Mouse (Mus musculus) brain, adult 2 months (tissue): ENCODE data around the gene Efnb2.

Experiments used
- DNase-seq: peaks from one replicate; pipeline ENCODE4 v3.0.0; 2011; ENCODE audit warnings: low read depth, low spot score

The Efnb2 gene

DNA sequence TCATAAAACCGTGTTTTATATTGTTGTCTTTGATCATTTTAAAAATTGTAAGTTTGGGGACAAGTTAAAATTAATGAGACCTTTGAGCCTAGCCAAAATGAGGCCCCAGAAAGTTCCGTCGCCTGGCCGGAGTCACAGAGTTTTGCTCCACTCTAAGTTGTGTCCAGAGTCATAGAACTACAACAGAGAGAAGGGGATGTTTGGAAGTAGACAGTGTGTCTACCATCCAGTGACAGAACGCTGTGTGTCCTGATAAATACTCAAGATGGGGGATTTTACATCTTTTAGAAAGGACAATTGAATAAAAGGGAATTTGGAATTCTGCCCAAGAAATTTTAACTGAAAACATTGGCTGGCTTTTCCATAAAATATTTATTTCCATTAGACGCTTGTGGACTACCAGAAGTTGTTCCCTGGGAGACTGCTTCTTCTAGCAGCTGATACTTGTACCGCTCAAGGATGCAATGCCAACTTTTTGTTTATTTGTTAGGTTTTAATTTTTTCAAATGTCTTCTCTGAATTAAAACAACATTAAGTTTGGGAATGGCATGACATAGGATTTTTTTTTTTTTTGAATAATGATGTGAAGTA, 89.3 kb downstream of the Efnb2 start:
- DNase-seq: no peak

DNA sequence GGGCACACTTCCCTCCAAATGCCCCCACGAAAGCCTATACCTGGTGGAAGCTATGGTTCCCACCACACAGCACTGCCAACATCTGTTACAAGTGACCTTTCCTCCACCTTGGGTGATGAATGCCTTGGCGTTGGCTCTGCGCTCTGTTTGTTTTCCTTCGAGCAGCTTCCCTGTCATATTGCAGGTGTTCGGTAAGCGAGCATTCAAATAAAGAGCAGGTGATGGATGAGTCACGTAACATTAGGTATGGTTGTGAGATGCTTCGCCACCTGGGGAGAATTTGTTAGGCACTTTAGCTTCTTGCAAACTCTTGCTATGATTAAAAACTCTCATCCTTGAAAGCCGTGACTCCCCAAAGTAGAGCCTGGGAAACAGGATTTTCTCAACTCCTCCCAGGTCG, 91.8 kb downstream of the Efnb2 start:
- peak; percentile 13 for DNase-seq

DNA sequence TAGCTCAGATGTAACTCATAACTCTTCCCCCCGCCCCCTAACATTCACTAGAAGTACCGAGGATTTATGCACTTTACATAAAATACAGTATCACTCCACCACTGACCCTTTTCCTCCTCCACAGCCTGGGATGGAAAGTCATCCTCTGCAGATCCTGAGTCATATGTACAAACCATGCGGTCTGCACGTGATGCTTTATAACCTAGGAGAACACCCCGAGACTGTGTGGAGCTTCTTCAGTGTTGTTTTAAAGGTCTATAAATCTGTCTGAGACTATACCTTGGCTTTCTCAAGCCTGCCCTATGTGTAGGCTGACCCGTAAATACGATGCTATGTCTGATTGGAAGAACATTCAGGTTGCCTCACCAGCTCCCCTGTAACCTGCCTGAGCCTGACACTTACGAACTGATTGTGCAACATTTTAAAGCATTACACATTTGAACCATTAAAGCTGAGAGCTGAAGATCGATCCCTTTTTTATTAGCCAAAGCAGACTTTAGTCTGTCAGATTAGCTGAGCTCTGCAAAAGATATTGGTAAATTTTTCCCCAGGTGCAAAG, 92.7 kb downstream of the Efnb2 start:
- no peak for DNase-seq
